Mouse (Mus musculus) liver, embryonic 14.5 days (tissue): Measurements from ENCODE around the gene Stam2.

Experiments
- CTCF ChIP-seq: IDR thresholded peaks from 2 replicates; pipeline ENCODE4 v1.5.1; 2016; ENCODE audit warnings: antibody characterized with exemption, low read depth, control low read depth
- EP300 ChIP-seq: IDR thresholded peaks from 2 replicates; pipeline ENCODE4 v1.6.1; 2016; ENCODE audit warnings: antibody characterized with exemption, low read depth

GRCm38 (mm10) chr2:52763891-52764290 is 21.8 kb upstream of the Stam2 start:
- no peak for TF ChIP-seq CTCF
- no peak for TF ChIP-seq EP300
